Mouse (Mus musculus) inflammation-experienced regulatory T-cells (primary cell): ENCODE results near the gene Gm10974. TPM values are rescaled to one million over a fixed set of nuclear protein-coding genes. Genes with fewer than 3 reads are reported as not detected.

ENCODE experiments used
- polyA plus RNA-seq, 2 experiments: library from polyadenylated mRNA; unstranded; fragments of 100-300 nt; shearing (Covaris generic); gene quantifications; one replicate each; pipeline ENCODE4 v1.2.1; 2017

The Gm10974 gene
- not detected for polyA plus RNA-seq

DNA sequence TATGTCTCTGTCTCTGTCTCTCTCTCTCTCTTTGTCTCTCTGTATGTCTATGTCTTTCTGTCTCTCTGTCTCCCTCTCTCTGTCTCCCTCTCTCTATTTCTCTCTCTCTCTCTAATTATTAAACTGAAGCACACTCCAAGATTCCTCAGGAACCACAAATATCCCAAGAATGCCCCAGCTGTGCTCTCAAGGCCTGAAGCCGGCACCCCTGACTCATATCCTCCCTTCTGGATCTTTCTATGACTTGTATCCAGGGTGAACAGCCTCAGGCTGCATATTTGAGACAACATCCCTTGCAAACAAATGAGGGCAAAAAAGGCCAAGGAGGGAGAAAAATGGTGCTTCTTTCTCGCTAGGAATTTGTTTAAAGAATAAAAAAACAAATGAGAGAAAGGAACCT lies at the start of gene Gm10974:
Gene Gm10974 (plus strand): TSS at position 2 of the 400 bp plus-strand sequence.

DNA sequence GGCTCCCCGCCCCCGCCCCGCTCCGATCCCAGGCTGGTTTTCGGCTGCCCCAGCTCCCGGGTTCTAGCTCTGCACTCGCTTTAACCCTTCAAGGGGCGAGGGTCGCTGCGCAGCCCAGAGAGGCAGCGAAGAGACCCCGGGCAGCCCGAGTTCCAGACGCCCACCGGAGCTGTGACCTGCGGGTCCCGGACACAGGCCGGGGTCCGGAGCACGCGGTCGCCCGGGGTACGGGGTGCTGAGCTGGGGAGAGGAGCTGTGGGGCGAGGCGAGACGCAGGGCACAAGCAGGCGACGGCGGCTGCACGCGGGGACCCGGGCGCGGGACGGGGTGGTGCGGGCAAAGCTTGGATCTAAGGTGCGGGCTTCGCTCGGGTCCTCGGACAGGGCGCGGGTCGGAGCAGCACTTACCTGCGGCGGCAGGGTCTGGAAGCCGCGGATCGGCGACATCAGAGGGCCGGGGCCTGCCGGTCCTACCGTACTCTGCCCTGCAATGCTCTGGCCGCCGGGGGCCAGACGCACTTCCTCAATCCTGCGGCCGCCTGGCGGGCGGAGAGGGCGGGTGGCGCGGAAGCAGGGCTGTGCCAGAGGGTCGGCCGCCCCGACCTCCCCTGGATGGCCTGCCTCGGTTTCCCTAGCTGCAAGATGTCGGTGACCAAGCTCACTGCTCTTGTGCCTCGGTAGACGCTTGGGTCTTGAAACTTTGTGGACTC lies 22.3 kb downstream of the Gm10974 start, which contains the start of gene Lrrk1:
Gene Lrrk1 (minus strand): TSS at position 538 of the 709 bp plus-strand sequence.

DNA sequence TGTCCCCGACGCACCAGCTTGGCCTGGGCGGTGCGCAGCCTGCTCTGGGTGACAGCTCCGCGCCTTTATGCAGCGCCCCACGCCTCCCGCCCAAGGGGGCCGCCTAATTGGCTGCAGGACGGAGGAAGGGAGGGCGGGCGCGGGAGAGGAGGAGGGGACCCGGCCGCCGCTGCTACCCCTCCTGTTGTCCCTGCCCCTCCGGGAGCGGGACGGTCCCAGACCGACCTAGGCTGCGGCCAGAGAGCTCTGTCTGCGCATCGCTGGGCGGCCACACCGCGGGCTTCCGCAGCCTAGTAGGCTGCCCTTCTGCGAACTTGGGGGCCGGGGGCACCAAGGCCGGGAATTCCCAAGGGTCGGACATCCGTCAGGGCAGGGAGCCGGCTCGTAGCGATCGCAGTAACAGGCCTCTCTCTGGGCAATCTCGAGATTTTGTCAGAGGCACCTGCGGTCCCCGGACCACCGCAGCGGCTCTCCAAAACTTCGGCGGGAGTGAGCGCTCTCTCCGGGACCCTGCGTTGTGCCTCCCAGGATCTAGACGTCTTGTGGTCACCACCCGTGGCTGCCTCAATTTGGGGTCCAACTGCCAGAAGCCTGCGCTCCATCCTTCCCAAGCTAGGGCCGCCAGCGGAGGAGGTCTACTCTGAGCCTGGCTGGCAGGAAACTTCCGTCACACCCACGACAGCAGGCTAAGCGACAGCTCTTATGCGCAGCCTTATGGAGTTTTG lies 61.9 kb downstream of the Gm10974 start, which contains the start of gene Aldh1a3:
Gene Aldh1a3 (minus strand): TSS at position 81 of the 725 bp plus-strand sequence.

Other genes with a start within 250 kb of the Gm10974 start
- gene Lrrk1, start 22.4 kb downstream of the Gm10974 start, polyA plus RNA-seq, result 10 to 100 TPM in 1 of 2 experiments, 1 to 10 TPM in 1; 5.1 to 11.8 TPM
- under 1 TPM; 0.21 to 0.47 TPM for gene Aldh1a3, start 61.6 kb downstream of the Gm10974 start, polyA plus RNA-seq